Mouse (Mus musculus): ENCODE results near the gene Pkhd1.

DNA sequence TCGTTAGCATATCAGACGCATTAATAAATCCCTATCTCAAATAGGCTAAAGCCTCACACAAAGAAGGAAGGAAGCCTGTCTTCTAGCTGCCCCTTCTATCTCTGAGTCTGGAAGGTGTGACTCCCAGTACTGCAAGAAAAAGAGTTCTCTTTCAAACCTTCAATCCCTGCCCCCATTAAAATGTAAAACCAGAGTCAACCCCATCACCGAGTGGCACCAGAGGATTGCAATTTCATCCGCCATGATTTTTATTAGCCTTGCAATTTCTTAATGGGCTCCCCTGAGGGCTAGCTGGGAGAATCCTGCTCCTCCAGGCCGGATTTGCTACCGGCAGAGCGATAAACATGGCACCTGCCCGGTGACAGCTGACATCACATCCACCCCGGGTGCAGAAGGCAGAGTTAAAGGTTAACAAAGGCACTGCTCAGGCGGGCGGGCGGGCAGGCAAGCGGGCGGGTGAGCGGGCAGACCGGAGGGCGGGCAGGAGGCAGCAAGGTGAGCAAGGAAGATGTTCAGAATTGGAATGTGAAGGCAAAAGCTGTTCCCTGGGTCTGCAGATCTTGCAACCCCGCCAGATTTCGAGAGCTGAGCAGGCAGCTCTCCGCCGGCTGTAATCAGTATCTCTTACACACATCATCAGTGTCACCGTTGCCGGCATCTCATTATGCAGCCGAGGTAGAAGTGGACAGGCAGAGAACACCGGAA lies 140.2 kb downstream of the Pkhd1 start:
- TF ChIP-seq CTCF (IDR thresholded peaks at IDR 0.05; ENCODE audit: borderline replicate concordance, extremely low read depth, insufficient read depth, insufficient read length) (no peak), POLR2A (IDR thresholded peaks at IDR 0.05; ENCODE audit: borderline replicate concordance, extremely low read depth, insufficient read depth, insufficient read length, poor library complexity, severe bottlenecking) (no peak)
